Mouse (Mus musculus) erythroid progenitor cell, adult 5-6 weeks (primary cell): ENCODE data around the gene Rela. TPM values are rescaled to one million over a fixed set of nuclear protein-coding genes. Genes with fewer than 3 reads are reported as not detected.

Experiments used
- ATAC-seq: replicated peaks from 2 replicates; pipeline ENCODE4 v1.8.0; 2016; ENCODE audit warnings: moderate number of reproducible peaks, mild to moderate bottlenecking, moderate TSS enrichment, inconsistent platforms; ENCODE audit not compliant: poor library complexity, low FRiP score, severe bottlenecking
- total RNA-seq, 2 experiments: library from RNA; stranded (forward) in 1 of 2; stranded (reverse) in 1 of 2; fragments of 150-400 nt in 1 of 2; fragments of 186-747, 209-891 nt in 1 of 2; gene quantifications; 2 replicates each; pipeline versions ENCODE4 v1.2.3 to v1.2.4; 2015 to 2017; ENCODE audit warnings: low replicate concordance in 2 of 2

Rela gene
- total RNA-seq, 2 experiments from 2014 or later, result 14.8 to 26.0 TPM

DNA sequence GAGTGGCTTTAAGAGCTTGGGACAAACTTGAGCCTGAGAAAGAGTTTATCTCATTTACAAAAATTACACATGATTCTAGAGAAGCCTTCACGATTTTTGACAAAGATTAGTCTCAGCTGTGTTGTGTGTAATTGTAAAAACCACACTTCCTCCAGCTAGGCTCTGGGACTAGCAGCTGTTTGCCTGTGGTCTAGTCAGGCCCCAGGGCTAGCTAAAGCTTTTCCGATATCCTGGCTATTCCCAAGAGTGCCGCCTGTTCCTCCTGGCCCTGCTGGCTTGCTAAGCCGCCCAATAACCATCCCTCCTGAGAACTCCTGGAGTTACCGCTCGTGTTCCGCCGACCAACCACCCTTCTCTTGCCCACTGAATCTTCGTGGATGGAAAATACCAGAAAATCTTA lies 5.2 kb upstream of the Rela start:
- no peak for ATAC-seq

DNA sequence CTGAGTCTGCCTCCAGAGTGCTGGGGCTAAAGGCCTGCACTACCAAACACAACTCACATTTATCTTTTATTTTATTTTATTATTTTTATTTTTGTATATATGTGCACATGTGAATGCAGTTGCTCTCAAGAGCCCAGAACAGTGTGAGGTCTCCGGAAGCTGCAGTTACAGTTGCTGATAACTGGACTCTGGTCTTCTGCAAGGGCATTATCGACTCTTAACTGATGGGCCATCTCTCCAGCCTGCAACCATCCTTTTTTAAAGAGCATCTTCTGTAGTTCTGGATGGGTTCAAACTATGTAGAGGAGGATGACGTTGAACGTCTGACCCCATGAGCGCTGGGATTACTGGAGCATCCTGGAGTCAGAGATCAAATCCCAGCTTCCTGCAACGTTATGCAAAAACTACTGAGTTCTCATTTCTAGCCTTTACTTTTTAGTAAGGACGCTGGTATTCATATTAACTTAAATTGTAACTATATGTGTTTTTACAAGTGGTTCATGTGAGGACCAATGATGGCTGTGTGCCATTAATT lies 1.2 kb upstream of the Rela start:
- ATAC-seq, result no peak

DNA sequence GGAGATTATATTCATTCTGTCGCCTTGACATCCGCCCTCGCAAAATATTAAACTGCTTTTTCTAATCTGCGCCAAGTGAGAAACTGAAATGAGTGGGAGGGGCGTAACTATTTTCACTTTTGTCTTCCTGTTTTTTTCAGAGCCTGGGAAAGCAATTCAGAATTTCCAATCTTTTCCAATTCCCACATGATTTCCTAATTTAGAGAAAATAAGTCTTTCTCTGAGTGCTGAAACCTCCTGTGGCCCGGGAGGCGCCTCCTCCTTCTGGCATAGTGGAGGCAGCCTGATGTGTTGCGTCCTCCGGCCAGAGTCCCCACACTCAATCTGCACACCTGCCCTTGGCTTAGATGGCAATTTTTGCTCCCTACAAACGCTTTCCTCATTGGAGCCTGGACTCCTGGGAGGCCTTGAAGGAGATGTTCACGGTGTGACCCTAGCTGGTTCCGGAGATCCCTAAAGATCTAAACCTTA lies 677 bp upstream of the Rela start:
- no peak; the same call in 1 of the 2 replicates for ATAC-seq

DNA sequence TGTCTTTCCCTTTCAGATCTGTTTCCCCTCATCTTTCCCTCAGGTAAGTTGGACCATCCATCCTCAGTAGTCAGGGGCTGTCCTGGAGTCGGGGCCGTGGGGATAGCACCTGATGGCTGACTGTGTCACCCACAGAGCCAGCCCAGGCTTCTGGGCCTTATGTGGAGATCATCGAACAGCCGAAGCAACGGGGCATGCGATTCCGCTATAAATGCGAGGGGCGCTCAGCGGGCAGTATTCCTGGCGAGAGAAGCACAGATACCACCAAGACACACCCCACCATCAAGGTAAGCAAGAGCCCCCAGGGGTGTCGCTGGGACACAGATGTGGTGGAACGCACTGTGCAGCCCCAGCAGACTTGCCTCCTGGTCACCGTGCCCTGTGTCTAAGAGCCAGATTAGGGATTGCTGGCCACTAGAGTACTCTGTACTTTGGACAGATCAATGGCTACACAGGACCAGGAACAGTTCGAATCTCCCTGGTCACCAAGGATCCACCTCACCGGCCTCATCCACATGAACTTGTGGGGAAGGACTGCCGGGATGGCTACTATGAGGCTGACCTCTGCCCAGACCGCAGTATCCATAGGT lies 1.2 kb downstream of the Rela start:
- no peak for ATAC-seq

GRCm38 (mm10) chr19:5640339-5640738 lies 3.1 kb downstream of the Rela start:
- ATAC-seq, result no peak

DNA sequence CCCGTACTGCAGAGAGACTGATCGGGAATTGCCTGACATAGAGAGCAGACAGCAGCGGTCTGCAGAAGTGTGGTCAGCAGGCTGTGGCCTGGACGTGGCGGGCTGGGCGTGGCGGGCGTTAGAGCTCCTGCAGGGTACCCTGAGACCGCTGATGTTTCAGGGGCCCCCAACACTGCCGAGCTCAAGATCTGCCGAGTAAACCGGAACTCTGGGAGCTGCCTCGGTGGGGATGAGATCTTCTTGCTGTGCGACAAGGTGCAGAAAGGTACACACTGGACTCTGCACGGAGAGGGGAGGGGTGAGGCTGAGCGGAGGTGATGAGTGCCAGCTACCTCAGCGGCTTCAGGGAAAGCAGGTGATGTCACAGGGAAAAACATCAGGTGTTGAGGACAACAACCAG lies 3.7 kb downstream of the Rela start:
- ATAC-seq, result no peak

DNA sequence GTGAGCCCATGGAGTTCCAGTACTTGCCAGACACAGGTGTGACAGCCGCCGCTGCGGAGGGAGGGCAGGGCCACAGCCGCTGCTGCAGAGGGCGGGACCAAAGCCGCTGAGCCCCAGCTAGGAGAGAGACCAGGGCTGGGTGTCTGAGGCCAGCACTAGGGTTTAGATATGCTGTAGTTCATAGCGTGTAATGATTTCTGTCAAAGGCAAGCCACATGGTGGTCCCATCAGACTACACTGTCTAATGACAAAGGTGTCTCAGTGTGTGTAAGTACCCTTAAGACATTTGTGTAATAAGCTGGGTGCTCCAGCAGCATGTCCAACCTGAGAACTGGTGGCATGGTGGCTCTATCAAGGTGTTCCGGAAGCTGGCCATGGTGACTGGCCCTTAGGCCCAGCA lies 4.4 kb downstream of the Rela start:
- no peak for ATAC-seq

DNA sequence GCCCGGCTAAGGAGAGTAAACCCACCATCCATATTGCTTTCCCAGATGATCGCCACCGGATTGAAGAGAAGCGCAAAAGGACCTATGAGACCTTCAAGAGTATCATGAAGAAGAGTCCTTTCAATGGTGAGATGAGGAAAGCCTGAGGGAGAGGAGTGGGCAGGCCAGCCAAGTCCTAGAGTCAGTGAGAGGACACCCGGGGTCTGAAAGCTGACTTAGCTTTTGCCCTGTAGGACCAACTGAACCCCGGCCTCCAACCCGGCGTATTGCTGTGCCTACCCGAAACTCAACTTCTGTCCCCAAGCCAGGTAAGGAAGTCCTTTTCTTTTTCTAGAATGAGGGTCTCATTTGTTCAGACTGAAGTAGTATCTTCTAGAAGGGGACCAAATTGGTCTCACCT lies 8.0 kb downstream of the Rela start:
- no peak for ATAC-seq

GRCm38 (mm10) chr19:5646731-5647330 lies 9.5 kb downstream of the Rela start:
- no peak for ATAC-seq

GRCm38 (mm10) chr19:5647791-5648190 lies 10.5 kb downstream of the Rela start:
- ATAC-seq, result no peak

- peak; percentile 77 for ATAC-seq
Measured at GRCm38 (mm10) chr19:5648401-5649297, 11.4 kb downstream of the Rela start.

DNA sequence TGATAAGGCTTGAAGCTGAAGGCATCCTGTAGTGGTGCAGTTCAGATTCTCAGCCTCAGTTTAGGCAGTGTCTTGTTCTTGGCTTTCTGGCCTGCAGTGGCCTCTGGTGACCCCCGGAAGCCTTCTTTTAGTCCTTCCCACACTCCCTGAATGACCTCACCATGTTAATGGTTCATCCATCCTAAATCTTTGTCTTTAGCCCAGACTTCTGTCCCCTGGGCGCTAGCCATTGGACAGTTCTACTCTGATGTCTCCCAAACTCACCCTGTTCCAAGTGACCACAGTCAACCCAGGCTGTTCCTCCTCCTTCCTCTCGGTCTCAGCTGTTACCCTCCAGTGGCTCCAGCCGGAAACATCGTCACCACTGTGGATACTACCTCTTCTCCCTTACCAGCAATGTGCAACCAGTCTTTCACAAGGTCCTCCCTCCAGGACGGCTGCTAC lies 12.0 kb downstream of the Rela start:
- ATAC-seq, result no peak

GRCm38 (mm10) chr19:5651502-5652274 lies 14.4 kb downstream of the Rela start:
- ATAC-seq, result no peak

DNA sequence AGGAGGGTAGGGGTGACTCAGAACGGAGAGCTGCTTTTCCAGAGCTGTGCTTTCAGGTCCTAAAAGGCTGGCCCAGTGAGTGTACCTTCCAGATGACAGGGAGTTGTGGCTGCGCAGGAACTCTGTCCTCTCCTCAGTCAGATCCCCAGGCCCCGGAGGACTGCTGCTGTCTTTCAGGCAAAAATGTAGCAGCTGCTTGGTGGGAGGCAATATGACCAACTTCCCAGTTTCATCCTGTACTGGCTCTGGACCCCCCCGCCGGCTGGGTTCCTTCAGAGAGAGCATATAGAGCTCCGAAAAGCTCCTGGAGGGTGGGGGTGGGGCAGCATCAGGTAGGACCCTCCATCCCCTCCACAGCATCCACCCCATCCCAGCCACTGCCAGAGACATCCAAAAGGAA lies 15.3 kb downstream of the Rela start:
- ATAC-seq, result no peak

DNA sequence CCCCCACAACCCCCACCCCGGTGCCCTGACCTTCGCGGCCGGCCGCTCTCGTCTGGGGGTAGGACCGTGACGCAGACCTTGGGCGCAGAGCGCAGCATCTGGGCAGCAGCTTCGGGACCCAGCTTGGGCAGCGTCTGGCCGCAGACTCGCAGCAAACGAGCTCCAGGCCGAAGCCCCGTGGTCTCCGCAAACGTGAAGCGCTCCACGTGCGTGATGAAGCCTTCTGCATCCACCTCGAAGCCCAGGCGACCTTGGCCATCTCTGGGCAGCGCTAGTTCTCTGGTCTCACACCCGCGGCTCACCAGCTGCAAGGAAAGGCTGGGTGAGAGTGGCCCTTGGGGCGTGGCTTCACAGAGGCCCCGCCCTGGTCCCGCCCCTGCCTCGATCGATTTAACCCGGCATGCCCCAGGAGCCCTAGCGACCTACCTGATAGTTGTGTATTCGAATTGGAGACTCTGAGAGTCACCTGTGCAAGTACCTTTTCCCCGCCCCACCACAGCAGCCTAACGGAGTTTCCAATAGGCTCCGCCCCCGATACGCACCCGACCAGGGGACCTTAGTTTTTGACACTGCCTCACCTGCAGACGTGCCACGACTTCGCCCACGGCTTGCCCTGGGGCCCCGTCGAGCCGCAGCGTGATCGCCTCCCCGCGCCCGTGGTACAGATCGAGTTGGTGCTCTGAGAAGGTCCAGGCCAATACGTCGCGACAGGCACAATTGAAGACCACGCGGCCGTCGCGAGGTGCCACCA lies 16.9 kb downstream of the Rela start:
- no peak for ATAC-seq

DNA sequence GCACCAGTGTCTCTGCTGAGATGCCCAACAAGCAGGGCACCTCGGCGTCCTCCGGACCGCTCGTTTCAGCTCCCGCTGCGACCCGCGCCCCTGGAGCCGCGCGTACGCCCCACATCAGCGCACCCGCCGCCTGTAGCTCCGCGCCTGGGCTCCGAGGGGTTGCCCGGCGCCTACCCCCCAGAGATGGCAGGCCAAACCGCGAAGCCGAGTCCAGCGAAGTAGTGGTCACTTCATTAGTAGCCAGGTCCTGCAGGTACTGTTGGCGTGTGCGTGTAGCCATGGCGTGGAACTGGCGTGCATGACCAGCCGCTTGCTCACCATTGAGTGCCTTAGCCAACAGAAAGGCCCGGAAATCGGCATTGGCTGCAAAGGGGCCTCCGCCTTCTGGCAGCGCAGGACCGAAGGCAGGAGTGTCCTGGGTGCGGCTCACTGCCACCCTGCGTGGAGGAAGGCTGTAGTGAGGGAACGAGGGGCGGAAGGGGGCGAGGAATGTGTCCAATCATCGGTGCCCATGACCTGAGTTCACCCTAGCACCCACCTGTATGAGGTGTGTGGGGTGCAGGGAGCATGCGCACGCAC lies 17.5 kb downstream of the Rela start:
- ATAC-seq, result no peak

DNA sequence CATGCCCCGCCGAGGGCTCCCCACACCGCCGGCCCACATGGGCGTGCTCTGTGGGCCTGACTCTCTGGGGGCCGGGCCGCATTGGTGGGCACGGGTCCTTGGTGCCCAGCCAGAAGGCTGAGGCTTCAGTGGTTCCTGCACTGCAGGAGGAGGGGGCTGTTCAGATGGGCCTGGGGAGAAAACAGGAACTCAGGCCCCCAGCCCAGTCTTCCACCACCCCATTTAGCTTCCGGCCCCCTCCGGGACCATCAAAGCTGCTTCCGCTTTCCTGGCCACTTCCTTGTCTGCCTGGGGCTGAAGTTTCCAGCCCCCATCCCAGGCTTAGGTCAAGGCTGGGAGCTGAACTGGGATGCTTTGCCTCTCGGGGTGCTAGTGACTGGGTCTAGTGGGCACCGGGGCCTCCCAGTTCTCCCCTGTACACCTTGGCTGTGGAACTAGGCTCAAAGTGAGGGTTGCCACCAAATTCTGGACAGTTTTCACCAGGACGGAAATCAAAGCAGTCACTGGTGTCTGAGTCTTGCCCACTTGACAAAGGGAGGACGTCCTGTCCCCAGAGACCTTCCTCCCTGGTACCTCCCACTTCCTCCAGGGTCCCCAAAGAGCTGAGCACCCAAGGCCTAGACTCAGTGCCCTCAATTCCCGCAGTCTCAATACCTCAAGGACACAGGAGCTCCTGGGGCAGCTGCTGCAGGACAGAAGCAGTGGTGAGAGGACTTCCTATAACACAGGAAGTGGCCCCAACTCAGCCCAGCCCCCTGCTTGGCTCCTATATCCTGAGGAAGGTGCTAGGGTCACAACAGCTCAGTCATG lies 23.9 kb downstream of the Rela start:
- ATAC-seq, result no peak

- ATAC-seq, result no peak
Measured at GRCm38 (mm10) chr19:5662310-5662709, 25.0 kb downstream of the Rela start.
